Mouse (Mus musculus) lung, postnatal 0 days (tissue): ENCODE results near the gene Aldh1b1. TPM values are rescaled to one million over a fixed set of nuclear protein-coding genes. Genes with fewer than 3 reads are reported as not detected.

Experiments
- ATAC-seq: fragments of 200-750 bp; cut with Nextera tagmentation; 2 replicates; pipeline ENCODE4 v1.8.0; 2017; ENCODE audit warnings: moderate library complexity
- DNase-seq: peaks from one replicate; pipeline ENCODE4 v3.0.0-alpha.2; 2016; ENCODE audit warnings: low spot score
- H3K27ac ChIP-seq: fragments of 300-500 bp; sonication (generic); 2 replicates; pipeline ENCODE4 v1.5.1; 2014; ENCODE audit warnings: antibody characterized with exemption, mild to moderate bottlenecking, low read length, mixed read lengths
- H3K27me3 ChIP-seq: fragments of 300-500 bp; sonication (generic); replicated peaks from 2 replicates; pipeline ENCODE4 v1.6.1; 2014; ENCODE audit warnings: low read length, mixed read lengths; ENCODE audit not compliant: insufficient read depth
- H3K36me3 ChIP-seq: fragments of 300-500 bp; sonication (generic); 2 replicates; pipeline ENCODE4 v1.6.1; 2014; ENCODE audit warnings: low read length, mixed read lengths; ENCODE audit not compliant: insufficient read depth
- H3K4me1 ChIP-seq: fragments of 300-500 bp; sonication (generic); 2 replicates; pipeline ENCODE4 v1.6.1; 2014; ENCODE audit warnings: antibody characterized with exemption, low read depth, low read length, mixed read lengths; ENCODE audit not compliant: insufficient read depth
- H3K4me2 ChIP-seq: fragments of 300-500 bp; sonication (generic); replicated peaks from 2 replicates; pipeline ENCODE4 v1.6.1; 2014; ENCODE audit warnings: low read depth, mild to moderate bottlenecking, low read length, moderate library complexity, mixed read lengths
- H3K4me3 ChIP-seq: fragments of 300-500 bp; sonication (generic); 2 replicates; pipeline ENCODE4 v1.5.1; 2014; ENCODE audit warnings: low read depth, low read length
- H3K9ac ChIP-seq: fragments of 300-500 bp; sonication (generic); replicated peaks from 2 replicates; pipeline ENCODE4 v1.6.1; 2014; ENCODE audit warnings: low read depth, mild to moderate bottlenecking
- H3K9me3 ChIP-seq: fragments of 300-500 bp; sonication (generic); 2 replicates; pipeline ENCODE4 v1.6.1; 2016; ENCODE audit warnings: low read length, mixed read lengths
- CTCF ChIP-seq: IDR thresholded peaks from 2 replicates; pipeline ENCODE4 v1.5.1; 2016; ENCODE audit warnings: antibody characterized with exemption, mild to moderate bottlenecking
- EP300 ChIP-seq: IDR thresholded peaks from 2 replicates; pipeline ENCODE4 v1.6.1; 2016; ENCODE audit warnings: antibody characterized with exemption, mild to moderate bottlenecking, control low read depth
- WGBS: fragments of 180-500 bp; shearing (Covaris S2); extraction: QIAGEN DNeasy Blood & Tissue Kit; methylation state at CpG from one replicate; pipeline ENCODE4 v1.1.7; 2014; 5-methylcytosine and 5-hydroxymethylcytosine counted together
- polyA plus RNA-seq: library from polyadenylated mRNA; unstranded; fragments of >200 nt; fragmentation: Nextera tagmentation; extraction: Ambion mirVana; gene quantifications from 2 replicates; pipeline ENCODE4 v1.2.1, GENCODE M21; 2015

Aldh1b1 gene
- polyA plus RNA-seq, 1 experiment from 2014 or later = 3.7 TPM

DNA sequence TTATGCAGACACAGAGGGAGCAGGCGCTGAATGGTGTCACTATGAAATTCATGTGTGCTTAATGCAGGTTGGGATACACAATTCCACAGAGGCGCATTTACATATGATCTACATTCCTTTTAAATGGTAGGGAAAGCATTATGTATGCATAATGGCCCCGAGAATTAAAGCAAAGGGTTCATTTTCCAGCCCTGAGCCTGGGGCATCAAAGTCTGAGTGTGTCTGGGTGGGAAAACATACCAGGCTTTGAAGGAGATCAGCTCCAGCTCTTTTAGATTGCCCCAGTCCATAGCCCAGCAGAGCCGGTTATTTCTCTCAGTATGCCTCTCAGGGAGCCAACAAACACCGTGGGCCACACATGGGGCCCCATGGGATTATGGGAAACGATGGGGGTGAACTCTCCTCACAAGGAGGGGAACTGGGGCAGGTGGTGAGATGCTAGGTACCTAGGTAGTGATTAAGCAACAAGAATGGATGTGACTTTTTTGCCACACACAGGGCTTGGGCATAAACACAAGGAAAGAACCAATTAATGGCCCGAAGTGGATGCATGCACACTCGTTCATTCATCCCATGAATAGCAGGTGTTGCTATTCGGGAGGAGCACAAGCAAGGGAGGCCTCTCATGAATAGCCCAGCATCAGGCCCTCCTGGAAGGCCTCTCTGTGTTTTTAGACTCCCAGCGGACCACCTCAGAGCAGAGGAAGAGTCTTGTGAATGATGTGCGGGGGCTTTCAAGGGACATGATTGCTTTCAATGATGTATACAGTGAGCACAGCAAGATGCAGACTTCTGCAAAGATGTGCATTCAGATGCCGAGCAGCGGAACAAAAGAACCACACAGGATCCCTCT lies 31.3 kb downstream of the Aldh1b1 start:
- H3K4me1 ChIP-seq = no peaks in the 10 kb centered on the region
- H3K9ac ChIP-seq = no peak overlapping the region
- no peaks in the 10 kb centered on the region for H3K36me3 ChIP-seq
- no peak overlapping the region for H3K27ac ChIP-seq
- ATAC-seq (no peak), DNase-seq (no peak)
- H3K4me3 ChIP-seq = no peak overlapping the region
- 59% methylated on average over 13 of the region's 13 CpGs for WGBS
- TF ChIP-seq EP300 (no peak), CTCF (no peak)
- no peak overlapping the region for H3K4me2 ChIP-seq
- H3K9me3 ChIP-seq = no peaks in the 10 kb centered on the region
- H3K27me3 ChIP-seq = peaks cover 48% of the 10 kb centered on the region

GRCm38 (mm10) chr4:45831996-45832395 lies 33.2 kb downstream of the Aldh1b1 start:
- H3K9ac ChIP-seq = no peak overlapping the region
- no peak overlapping the region for H3K27ac ChIP-seq
- no peak for TF ChIP-seq EP300
- no peak for TF ChIP-seq CTCF
- WGBS = 75% methylated on average over 7 of the region's 7 CpGs
- DNase-seq (no peak), ATAC-seq (no peak)
- H3K4me3 ChIP-seq = no peak overlapping the region
- no peak overlapping the region for H3K4me2 ChIP-seq
- H3K36me3 ChIP-seq = no peaks in the 10 kb centered on the region
- H3K27me3 ChIP-seq = peaks cover 31% of the 10 kb centered on the region
- H3K4me1 ChIP-seq = no peaks in the 10 kb centered on the region
- H3K9me3 ChIP-seq = no peaks in the 10 kb centered on the region

GRCm38 (mm10) chr4:45833461-45833860 lies 34.6 kb downstream of the Aldh1b1 start:
- H3K9ac ChIP-seq = no peak overlapping the region
- H3K27ac ChIP-seq = no peak overlapping the region
- 32% methylated on average over 5 of the region's 5 CpGs for WGBS
- H3K9me3 ChIP-seq = no peaks in the 10 kb centered on the region
- H3K27me3 ChIP-seq = peaks cover 17% of the 10 kb centered on the region; the same call in 1 of the 2 replicates
- H3K36me3 ChIP-seq = no peaks in the 10 kb centered on the region
- TF ChIP-seq CTCF (no peak), EP300 (no peak)
- no peak for ATAC-seq
- no peak overlapping the region for H3K4me2 ChIP-seq
- no peaks in the 10 kb centered on the region for H3K4me1 ChIP-seq
- no peak overlapping the region for H3K4me3 ChIP-seq
- DNase-seq = no peak

- peak; percentile 40 for DNase-seq
- WGBS = 46% methylated on average over 14 of the region's 14 CpGs
- no peak for TF ChIP-seq EP300
- TF ChIP-seq CTCF = peak; percentile 80
Observed at GRCm38 (mm10) chr4:45844355-45844754, 45.5 kb downstream of the Aldh1b1 start.

DNA sequence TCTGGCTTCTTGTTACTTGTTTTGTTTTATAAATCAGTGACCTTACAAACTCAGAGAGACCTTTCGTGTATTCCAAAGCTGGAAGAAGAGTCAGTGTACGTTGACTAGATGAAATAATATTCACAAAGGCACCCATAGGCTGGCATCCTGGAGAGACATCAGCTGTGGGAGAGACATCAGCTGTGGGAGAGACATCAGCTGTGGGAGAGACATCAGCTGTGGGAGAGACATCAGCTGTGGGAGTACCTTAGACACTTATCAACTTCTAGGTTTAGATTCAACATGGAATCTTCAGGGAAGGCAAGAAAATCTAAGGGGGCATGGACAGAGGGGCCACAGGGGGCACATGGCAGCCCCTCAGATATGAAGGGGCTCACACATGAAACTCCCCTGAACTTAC lies 47.4 kb downstream of the Aldh1b1 start:
- no peaks in the 10 kb centered on the region for H3K36me3 ChIP-seq
- 88% methylated on average over 2 of the region's 2 CpGs for WGBS
- no peaks in the 10 kb centered on the region for H3K9me3 ChIP-seq
- DNase-seq (no peak), ATAC-seq (no peak)
- H3K4me2 ChIP-seq = no peak overlapping the region
- TF ChIP-seq EP300 (no peak), CTCF (no peak)
- H3K27me3 ChIP-seq = no peaks in the 10 kb centered on the region
- no peak overlapping the region for H3K27ac ChIP-seq
- no peak overlapping the region for H3K4me3 ChIP-seq
- no peaks in the 10 kb centered on the region; the same call in 1 of the 2 replicates for H3K4me1 ChIP-seq
- H3K9ac ChIP-seq = no peak overlapping the region

More at GRCm38 (mm10) chr4:45844355-45844754, 45.5 kb downstream of the Aldh1b1 start:
- H3K9me3 ChIP-seq = no peaks in the 10 kb centered on the region
- H3K27ac ChIP-seq = no peak overlapping the region
- ATAC-seq = no peak
- no peak overlapping the region for H3K9ac ChIP-seq
- no peaks in the 10 kb centered on the region for H3K36me3 ChIP-seq
- no peaks in the 10 kb centered on the region; the same call in 1 of the 2 replicates for H3K4me1 ChIP-seq
- no peaks in the 10 kb centered on the region for H3K27me3 ChIP-seq
- H3K4me2 ChIP-seq = no peak overlapping the region
- H3K4me3 ChIP-seq = no peak overlapping the region

DNA sequence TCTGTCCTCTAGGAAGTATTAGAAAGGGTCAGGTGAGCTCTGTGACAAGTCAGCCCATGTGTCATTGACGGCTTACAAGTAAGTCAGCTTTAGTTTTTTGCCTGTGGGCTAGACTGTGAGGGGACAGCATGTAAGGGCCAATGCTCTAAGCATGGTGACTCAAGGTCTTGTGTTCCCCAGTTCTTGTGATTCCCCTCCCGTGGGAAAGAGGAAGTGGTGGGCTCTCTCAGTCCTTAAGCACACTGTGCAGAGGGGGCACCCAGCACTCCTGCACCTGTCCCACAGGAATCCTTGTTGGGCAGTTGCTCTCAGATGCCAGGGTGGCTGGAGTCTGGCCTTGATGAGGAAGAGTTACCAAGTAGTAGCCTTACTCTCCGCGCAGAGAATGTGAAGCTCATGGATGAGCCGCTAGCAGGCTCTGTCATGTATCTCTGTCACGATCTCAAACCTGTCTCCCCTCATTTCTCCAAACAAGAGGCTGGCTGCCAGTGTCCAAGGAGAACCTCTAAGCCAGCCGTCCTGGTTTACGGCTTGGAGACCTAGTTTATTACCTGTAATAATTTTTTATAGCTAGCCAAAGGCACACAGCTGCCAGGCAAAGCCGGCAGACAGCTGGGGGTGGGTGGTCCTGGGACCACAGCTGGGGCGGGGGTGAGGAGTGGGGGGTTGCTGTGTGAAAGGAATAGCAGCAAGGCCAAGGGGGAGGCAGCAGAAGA lies 49.4 kb downstream of the Aldh1b1 start, which contains the start of gene Stra6l:
Stra6l (plus strand) TSS at position 556 of the 716 bp plus-strand sequence.
- Histone ChIP-seq H3K4me1 (no peaks in the 10 kb centered on the region; the same call in 1 of the 2 replicates), H3K27ac (no peak within 1 kb of the TSS), H3K27me3 (no peaks in the 10 kb centered on the region), H3K9me3 (no peaks in the 10 kb centered on the region), H3K4me3 (no peak within 1 kb of the TSS), H3K4me2 (no peak within 1 kb of the TSS), H3K9ac (no peak within 1 kb of the TSS), H3K36me3 (no peaks in the 10 kb centered on the region)
- DNase-seq = no peak
- WGBS = 47% methylated on average over 10 of the region's 10 CpGs
- no peak for ATAC-seq
- TF ChIP-seq CTCF (no peak), EP300 (no peak)
